Mouse (Mus musculus) midbrain, embryonic 12.5 days (tissue): ENCODE results near the gene 1700011M02Rik. TPM values are rescaled to one million over a fixed set of nuclear protein-coding genes. Genes with fewer than 3 reads are reported as not detected.

Source experiments
- polyA plus RNA-seq: library from polyadenylated mRNA; unstranded; fragments of >200 nt; fragmentation: Nextera tagmentation; extraction: Ambion mirVana; gene quantifications from 2 replicates; pipeline ENCODE4 v1.2.1, GENCODE M21; 2016

The 1700011M02Rik gene
- polyA plus RNA-seq, 1 experiment from 2014 or later = not detected

Other genes starting within 250 kb of the 1700011M02Rik start
- gene Gm3880, start 221.9 kb upstream of the 1700011M02Rik start, polyA plus RNA-seq = not detected in 2 replicates
- not detected in 2 replicates for gene Gm9112, start 201.3 kb upstream of the 1700011M02Rik start, polyA plus RNA-seq
- not detected in 2 replicates for gene Dmrtc1b, start 201.0 kb upstream of the 1700011M02Rik start, polyA plus RNA-seq
- gene Dmrtc1c1, start 105.9 kb upstream of the 1700011M02Rik start, polyA plus RNA-seq = not detected in 2 replicates
- not detected in 2 replicates for gene Dmrtc1c2, start 54.3 kb upstream of the 1700011M02Rik start, polyA plus RNA-seq
- gene 1700031F05Rik, start 40.9 kb upstream of the 1700011M02Rik start, polyA plus RNA-seq = not detected in 2 replicates
- 0.94 and 1.0 TPM in 2 replicates for gene Dmrtc1a, start 218 bp upstream of the 1700011M02Rik start, polyA plus RNA-seq
- gene 1700018G05Rik, start 19.5 kb downstream of the 1700011M02Rik start, polyA plus RNA-seq = not detected in 2 replicates